Mouse (Mus musculus) liver, embryonic 16.5 days (tissue): ENCODE measurements around the gene Tldc2. TPM values are rescaled to one million over a fixed set of nuclear protein-coding genes. Genes with fewer than 3 reads are reported as not detected.

Experiments
- ATAC-seq: fragments of 200-750 bp; cut with Nextera tagmentation; 2 replicates; pipeline ENCODE4 v1.8.0; 2017; ENCODE audit warnings: low read depth, mild to moderate bottlenecking, moderate number of reproducible peaks, moderate library complexity
- H3K27ac ChIP-seq: fragments of 300-500 bp; sonication (generic); 2 replicates; pipeline ENCODE4 v1.5.1; 2014; ENCODE audit warnings: mild to moderate bottlenecking, low read length
- H3K27me3 ChIP-seq: fragments of 300-500 bp; sonication (generic); 2 replicates; pipeline ENCODE4 v1.6.1; 2014; ENCODE audit warnings: low read depth, low read length, mixed read lengths; ENCODE audit not compliant: control insufficient read depth, insufficient read depth
- H3K36me3 ChIP-seq: fragments of 300-500 bp; sonication (generic); 2 replicates; pipeline ENCODE4 v1.6.1; 2014; ENCODE audit warnings: mild to moderate bottlenecking; ENCODE audit not compliant: control insufficient read depth, insufficient read depth
- H3K4me1 ChIP-seq: fragments of 300-500 bp; sonication (generic); 2 replicates; pipeline ENCODE4 v1.6.1; 2014; ENCODE audit warnings: low read depth, low read length, mixed read lengths; ENCODE audit not compliant: control insufficient read depth
- H3K4me2 ChIP-seq: fragments of 300-500 bp; sonication (generic); 2 replicates; pipeline ENCODE4 v1.6.1; 2014; ENCODE audit warnings: low read depth, low read length, mixed read lengths
- H3K4me3 ChIP-seq: fragments of 300-500 bp; sonication (generic); 2 replicates; pipeline ENCODE4 v1.5.1; 2014; ENCODE audit warnings: low read depth, mild to moderate bottlenecking, low read length
- H3K9ac ChIP-seq: fragments of 300-500 bp; sonication (generic); 2 replicates; pipeline ENCODE4 v1.6.1; 2014; ENCODE audit warnings: low read depth, low read length
- H3K9me3 ChIP-seq: fragments of 300-500 bp; sonication (generic); replicated peaks from 2 replicates; pipeline ENCODE4 v1.6.1; 2016; ENCODE audit warnings: low read length; ENCODE audit not compliant: control insufficient read depth
- WGBS: fragments of 180-500 bp; shearing (Covaris S2); extraction: QIAGEN DNeasy Blood & Tissue Kit; methylation state at CpG from one replicate; pipeline ENCODE4 v1.1.7; 2014; ENCODE audit not compliant: insufficient replicate concordance; 5-methylcytosine and 5-hydroxymethylcytosine counted together
- polyA plus RNA-seq: library from polyadenylated mRNA; unstranded; fragments of >200 nt; fragmentation: Nextera tagmentation; extraction: Ambion mirVana; gene quantifications from 2 replicates; pipeline ENCODE4 v1.2.1, GENCODE M21; 2015

The Tldc2 gene
- polyA plus RNA-seq, 1 experiment from 2014 or later = not detected

DNA sequence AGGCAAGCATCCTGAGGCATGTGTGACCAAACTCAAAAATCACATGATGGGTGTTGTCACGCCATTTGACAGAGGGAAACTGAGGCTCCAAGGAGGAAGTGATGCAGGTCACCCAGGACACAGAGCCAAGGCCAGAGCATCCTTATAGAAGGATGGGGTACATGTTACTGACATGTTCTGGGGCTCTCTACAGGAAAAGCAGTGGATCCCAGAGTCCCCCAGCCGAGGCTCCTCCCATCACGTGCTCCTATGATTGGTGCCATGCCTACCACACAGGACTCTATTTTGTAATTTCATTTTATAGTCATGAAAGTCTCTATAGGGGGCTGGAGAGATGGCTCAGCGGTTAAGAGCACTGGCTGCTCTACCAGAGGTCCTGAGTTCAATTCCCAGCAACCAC is 29.1 kb upstream of the Tldc2 start:
- H3K36me3 ChIP-seq = no peaks in the 10 kb centered on the region
- no peaks in the 10 kb centered on the region for H3K9me3 ChIP-seq
- H3K4me3 ChIP-seq = no peak overlapping the region
- H3K27me3 ChIP-seq = no peaks in the 10 kb centered on the region
- H3K9ac ChIP-seq = no peak overlapping the region
- no peaks in the 10 kb centered on the region; the same call in 1 of the 2 replicates for H3K4me1 ChIP-seq
- H3K4me2 ChIP-seq = no peak overlapping the region
- WGBS = 69% methylated on average over 4 of the region's 4 CpGs
- H3K27ac ChIP-seq = no peak overlapping the region
- no peak for ATAC-seq

DNA sequence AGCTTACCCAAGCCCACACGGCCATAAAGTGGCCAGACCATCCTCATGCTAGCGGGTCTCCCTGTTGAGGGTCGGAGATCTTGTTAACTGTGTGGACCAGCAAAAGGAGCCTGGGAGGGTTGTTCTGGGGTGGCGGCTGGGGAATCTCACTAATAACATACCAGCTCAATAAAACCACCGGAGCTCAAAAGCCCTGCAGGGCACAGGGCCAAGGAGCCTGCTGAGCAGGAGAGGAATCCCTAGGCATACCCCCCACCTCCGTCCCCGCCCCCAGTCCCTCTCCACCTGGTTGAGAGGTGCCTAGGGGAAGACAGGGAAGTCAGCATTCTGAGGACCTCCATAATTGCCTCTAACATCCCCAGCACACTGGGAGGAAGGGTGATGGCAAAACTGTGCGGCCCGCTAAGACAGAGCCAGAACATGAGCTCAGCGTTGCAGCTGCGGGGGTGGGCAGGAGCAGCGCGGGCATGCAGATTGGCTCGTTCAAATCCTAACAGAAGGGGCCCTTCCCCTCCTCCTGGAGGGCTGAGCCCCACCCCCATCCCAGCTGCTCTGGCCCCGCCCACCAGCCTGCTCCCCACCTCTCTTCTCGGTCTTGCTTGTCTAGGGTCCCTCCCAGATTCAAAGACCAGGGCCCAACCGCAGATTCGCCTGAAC is 28.4 kb upstream of the Tldc2 start:
- 36% methylated on average over 17 of the region's 18 CpGs for WGBS
- Histone ChIP-seq H3K27ac (no peak overlapping the region), H3K9ac (no peak overlapping the region)

DNA sequence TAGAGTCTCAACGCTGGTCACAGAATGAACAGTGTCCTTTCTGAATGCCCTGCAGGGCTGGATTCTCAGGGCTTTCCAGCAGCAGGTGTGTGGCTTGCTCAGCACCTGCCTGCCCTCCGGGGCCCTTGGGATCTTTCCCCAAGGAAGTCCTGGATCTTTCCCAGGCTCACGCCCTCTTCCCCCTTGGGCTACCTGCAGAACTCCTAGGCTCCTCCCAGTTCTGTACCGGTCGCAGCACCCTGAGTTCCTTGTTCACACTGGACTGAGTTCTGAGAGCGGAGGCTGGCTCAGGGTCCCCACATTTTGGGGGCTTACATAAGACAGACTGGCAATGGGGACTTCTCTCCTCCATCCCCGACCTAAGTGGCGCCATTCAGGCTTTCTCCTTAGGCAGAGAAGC is 27.7 kb upstream of the Tldc2 start:
- no peak for ATAC-seq
- 69% methylated on average over 8 of the region's 8 CpGs for WGBS
- no peaks in the 10 kb centered on the region for H3K9me3 ChIP-seq

More for the DNA sequence above, 28.4 kb upstream of the Tldc2 start:
- H3K27me3 ChIP-seq = no peaks in the 10 kb centered on the region
- no peaks in the 10 kb centered on the region for H3K9me3 ChIP-seq
- H3K36me3 ChIP-seq = no peaks in the 10 kb centered on the region
- no peak overlapping the region for H3K4me3 ChIP-seq
- H3K4me2 ChIP-seq = no peak overlapping the region
- H3K4me1 ChIP-seq = no peaks in the 10 kb centered on the region; the same call in 1 of the 2 replicates
- ATAC-seq = 0 out of 2 replicates have a peak, but pooled peaks have one; percentile 27

DNA sequence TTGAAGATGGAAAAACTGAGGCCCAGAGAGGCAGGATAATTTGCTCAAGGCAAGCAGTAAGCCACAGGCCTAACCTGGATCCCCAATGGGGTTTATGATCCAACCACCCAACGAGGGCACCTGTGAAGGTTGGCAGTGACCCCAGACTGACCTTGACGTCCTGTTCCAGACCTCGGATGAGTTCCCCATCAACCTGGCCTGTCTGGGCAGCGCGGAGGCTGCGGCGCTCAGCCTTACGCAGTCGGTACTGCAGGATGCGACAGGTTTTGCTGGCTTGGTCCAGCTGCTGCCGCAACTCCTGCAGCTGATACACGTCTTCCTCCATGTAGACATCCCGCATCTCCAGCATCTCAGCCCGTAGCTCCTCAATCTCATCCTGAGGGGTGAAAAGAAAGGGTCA is 26.8 kb upstream of the Tldc2 start:
- H3K4me2 ChIP-seq = no peak overlapping the region
- no peaks in the 10 kb centered on the region for H3K9me3 ChIP-seq
- H3K36me3 ChIP-seq = no peaks in the 10 kb centered on the region
- no peak overlapping the region for H3K9ac ChIP-seq
- no peak overlapping the region for H3K27ac ChIP-seq
- H3K4me1 ChIP-seq = no peaks in the 10 kb centered on the region; the same call in 1 of the 2 replicates
- H3K4me3 ChIP-seq = no peak overlapping the region
- H3K27me3 ChIP-seq = no peaks in the 10 kb centered on the region
- 79% methylated on average over 14 of the region's 14 CpGs for WGBS
- ATAC-seq = no peak

More for the DNA sequence above, 27.7 kb upstream of the Tldc2 start:
- Histone ChIP-seq H3K4me3 (no peak overlapping the region), H3K36me3 (no peaks in the 10 kb centered on the region), H3K4me1 (no peaks in the 10 kb centered on the region; the same call in 1 of the 2 replicates), H3K9ac (no peak overlapping the region), H3K27ac (no peak overlapping the region), H3K4me2 (no peak overlapping the region), H3K27me3 (no peaks in the 10 kb centered on the region)

DNA sequence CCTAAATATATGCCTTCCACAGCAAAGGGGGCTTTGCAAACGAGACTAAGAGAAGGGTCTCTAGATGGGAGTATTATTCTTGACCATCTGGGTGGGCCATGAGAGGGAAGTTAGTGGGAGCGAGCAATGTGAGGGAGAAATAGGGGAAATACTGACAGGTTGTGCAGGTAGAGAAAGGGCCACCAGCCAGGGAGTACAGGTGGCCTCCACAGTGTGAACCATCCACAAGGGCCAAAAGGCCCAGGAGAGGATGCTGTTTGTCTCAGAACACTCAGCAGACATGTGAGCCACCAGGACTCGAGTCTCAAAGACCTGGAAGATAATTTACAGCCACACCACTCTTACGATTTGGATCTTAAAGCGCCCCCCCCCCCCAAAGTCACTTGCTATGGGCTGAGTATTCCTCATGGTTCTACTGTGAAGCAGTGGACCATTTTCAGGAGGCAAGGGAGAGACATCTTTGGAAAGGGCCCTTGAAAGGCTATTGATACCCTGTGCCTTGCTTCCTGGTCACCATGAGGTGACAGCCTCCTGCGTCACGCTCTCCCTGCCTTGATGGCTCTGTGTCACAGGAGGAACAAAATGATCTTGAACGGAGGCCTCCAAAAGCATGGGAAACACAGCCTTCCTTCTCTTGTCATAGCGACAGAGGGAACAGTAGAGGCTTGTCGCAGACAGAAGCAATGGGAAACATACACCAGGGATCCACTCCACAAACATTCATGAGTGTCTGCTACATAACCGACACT is 26.1 kb upstream of the Tldc2 start:
- no peaks in the 10 kb centered on the region for H3K36me3 ChIP-seq
- no peak for ATAC-seq
- peaks cover under 1% of the 10 kb centered on the region for H3K4me1 ChIP-seq
- WGBS = 66% methylated on average over 11 of the region's 11 CpGs
- H3K27ac ChIP-seq = no peak overlapping the region
- H3K27me3 ChIP-seq = no peaks in the 10 kb centered on the region
- H3K4me3 ChIP-seq = no peak overlapping the region
- no peak overlapping the region for H3K4me2 ChIP-seq
- H3K9ac ChIP-seq = no peak overlapping the region
- no peaks in the 10 kb centered on the region for H3K9me3 ChIP-seq

DNA sequence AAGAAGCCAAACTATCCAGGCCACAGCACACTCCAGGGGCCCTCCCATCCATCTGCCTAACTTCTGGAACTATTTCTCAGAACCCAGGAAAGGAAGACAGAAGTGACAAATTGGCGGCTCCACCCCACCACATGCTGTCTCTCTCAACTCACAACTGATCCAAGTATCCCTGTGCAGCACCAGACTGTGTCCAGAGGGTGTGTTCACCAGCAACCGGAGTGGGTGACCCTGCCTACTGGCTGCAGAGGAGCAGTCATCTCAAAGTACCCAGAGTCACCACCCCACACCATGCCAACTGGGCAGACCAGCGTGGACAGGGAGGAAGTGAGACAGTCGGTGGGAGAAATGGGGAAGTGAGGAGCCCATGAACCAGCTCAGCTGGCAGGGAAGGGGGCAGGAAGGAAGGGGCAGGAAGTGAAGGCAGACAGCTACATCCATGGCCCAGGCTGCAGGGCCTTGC is 23.6 kb upstream of the Tldc2 start:
- Histone ChIP-seq H3K27ac (no peak overlapping the region), H3K4me3 (no peak overlapping the region), H3K36me3 (no peaks in the 10 kb centered on the region), H3K4me1 (peaks cover 5% of the 10 kb centered on the region), H3K9ac (no peak overlapping the region), H3K9me3 (no peaks in the 10 kb centered on the region), H3K4me2 (no peak overlapping the region), H3K27me3 (no peaks in the 10 kb centered on the region)
- ATAC-seq = no peak
- 24% methylated on average over 4 of the region's 4 CpGs for WGBS

DNA sequence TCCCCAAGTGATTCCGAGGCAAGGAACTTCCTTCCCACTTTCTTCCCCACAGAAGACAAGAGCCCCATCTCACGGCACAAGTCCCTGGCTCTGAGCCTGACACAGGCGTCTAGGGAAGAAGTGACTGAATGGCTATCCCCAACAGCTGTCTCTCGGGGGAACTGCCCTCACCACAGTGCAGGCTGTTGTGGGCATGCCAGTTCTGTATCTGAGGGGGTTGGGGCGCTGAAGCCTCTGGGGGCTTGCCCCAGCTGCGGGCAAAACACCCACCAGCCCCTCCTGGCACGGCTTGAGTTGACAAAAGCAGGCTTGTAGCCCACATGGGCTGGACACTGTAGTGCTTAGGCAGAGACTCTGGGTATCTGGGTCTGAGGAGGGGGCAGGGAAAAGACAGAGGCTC is 22.7 kb upstream of the Tldc2 start:
- Histone ChIP-seq H3K9ac (no peak overlapping the region), H3K4me3 (no peak overlapping the region), H3K4me2 (no peak overlapping the region), H3K27ac (no peak overlapping the region), H3K4me1 (peaks cover 5% of the 10 kb centered on the region), H3K27me3 (no peaks in the 10 kb centered on the region), H3K9me3 (no peaks in the 10 kb centered on the region), H3K36me3 (no peaks in the 10 kb centered on the region)
- no peak for ATAC-seq
- WGBS = 32% methylated on average over 7 of the region's 7 CpGs

DNA sequence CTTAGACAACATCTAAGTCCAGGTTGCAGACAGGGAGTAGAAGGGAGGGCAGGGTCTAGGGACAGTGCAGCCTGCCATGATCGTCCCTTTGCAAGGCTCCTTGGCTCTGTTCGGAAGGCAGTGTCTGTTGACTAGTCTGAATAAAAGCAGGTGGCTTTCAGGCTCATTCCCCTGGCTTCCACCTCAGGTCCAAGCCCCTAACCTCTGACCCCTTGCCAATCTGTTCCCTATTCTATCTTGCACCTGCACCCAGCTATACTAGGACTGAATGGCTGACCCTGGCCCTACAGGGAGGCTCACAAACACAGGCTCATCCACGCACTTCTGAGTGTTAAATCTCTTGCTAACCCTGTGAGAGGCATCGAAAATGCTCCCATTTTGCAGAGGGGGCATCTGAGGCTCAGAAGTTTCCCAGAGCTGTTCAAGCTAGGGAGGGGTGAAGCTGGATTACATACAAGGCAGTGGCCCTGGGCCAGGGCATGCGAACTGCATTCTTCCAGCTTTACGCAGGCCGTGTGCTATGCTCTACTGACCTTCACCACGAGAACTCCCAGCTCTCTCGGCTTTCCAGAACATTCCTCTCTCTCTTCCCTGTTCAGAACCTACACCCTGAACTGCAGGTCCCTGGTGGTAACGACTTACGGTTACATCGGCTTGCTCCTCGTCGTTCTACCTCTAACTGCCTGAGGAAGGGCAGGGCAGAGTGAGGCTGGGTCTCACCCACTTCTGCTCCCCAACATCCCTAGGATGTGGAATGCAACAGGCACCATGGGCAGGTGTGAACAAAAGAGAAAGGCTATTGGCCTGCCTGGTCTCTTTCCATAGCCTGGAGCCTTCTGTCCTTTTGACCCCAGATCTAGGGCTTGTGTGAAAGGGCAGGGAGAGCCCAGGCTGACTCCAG is 21.6 kb upstream of the Tldc2 start:
- no peak overlapping the region for H3K4me3 ChIP-seq
- no peak overlapping the region for H3K9ac ChIP-seq
- H3K27ac ChIP-seq = no peak overlapping the region
- H3K4me2 ChIP-seq = no peak overlapping the region
- H3K4me1 ChIP-seq = peaks cover 7% of the 10 kb centered on the region
- H3K27me3 ChIP-seq = no peaks in the 10 kb centered on the region
- ATAC-seq = no peak
- WGBS = 72% methylated on average over 14 of the region's 14 CpGs
- no peaks in the 10 kb centered on the region for H3K9me3 ChIP-seq
- no peaks in the 10 kb centered on the region for H3K36me3 ChIP-seq
